Mouse (Mus musculus): ENCODE results near the gene Ubxn7.

- TF ChIP-seq CTCF (IDR thresholded peaks at IDR 0.05) = no peak
- peak; percentile 63 for TF ChIP-seq EP300 (IDR thresholded peaks at IDR 0.05)
These were observed 101.1 kb downstream of the Ubxn7 start for GRCm38 (mm10) chr16:32433138-32433537.

All from lung, postnatal 0 days (tissue).